Mouse (Mus musculus) limb, embryonic 15.5 days (tissue): ENCODE measurements around the gene Tmem135. TPM values are rescaled to one million over a fixed set of nuclear protein-coding genes. Genes with fewer than 3 reads are reported as not detected.

ENCODE experiments used
- ATAC-seq: fragments of 200-750 bp; cut with Nextera tagmentation; 2 replicates; pipeline ENCODE4 v1.8.0; 2017; ENCODE audit warnings: low read depth, moderate TSS enrichment; ENCODE audit not compliant: insufficient number of reproducible peaks, low FRiP score, low TSS enrichment
- H3K27ac ChIP-seq: fragments of 300-500 bp; sonication (generic); 2 replicates; pipeline ENCODE4 v1.5.1; 2015; ENCODE audit warnings: moderate library complexity, mild to moderate bottlenecking, inconsistent platforms
- H3K27me3 ChIP-seq: fragments of 300-500 bp; sonication (generic); 2 replicates; pipeline ENCODE4 v1.6.1; 2015; ENCODE audit warnings: inconsistent platforms
- H3K36me3 ChIP-seq: fragments of 300-500 bp; sonication (generic); 2 replicates; pipeline ENCODE4 v1.6.1; 2015; ENCODE audit warnings: inconsistent platforms
- H3K4me1 ChIP-seq: fragments of 300-500 bp; sonication (generic); 2 replicates; pipeline ENCODE4 v1.6.1; 2015; ENCODE audit warnings: inconsistent platforms
- H3K4me2 ChIP-seq: fragments of 300-500 bp; sonication (generic); 2 replicates; pipeline ENCODE4 v1.6.1; 2015; ENCODE audit warnings: mild to moderate bottlenecking, inconsistent platforms
- H3K4me3 ChIP-seq: fragments of 300-500 bp; sonication (generic); 2 replicates; pipeline ENCODE4 v1.5.1; 2015; ENCODE audit warnings: mild to moderate bottlenecking, inconsistent platforms
- H3K9ac ChIP-seq: fragments of 300-500 bp; sonication (generic); 2 replicates; pipeline ENCODE4 v1.6.1; 2015; ENCODE audit warnings: inconsistent platforms
- H3K9me3 ChIP-seq: fragments of 300-500 bp; sonication (generic); 2 replicates; pipeline ENCODE4 v1.6.1; 2016; ENCODE audit warnings: inconsistent platforms
- WGBS: fragments of 180-500 bp; shearing (Covaris S2); methylation state at CpG from one replicate; pipeline ENCODE4 v1.1.7; 2015; 5-methylcytosine and 5-hydroxymethylcytosine counted together
- polyA plus RNA-seq: library from polyadenylated mRNA; unstranded; fragments of >200 nt; fragmentation: Nextera tagmentation; extraction: Ambion mirVana; gene quantifications from 2 replicates; pipeline ENCODE4 v1.2.1, GENCODE M21; 2015

Tmem135 gene
- polyA plus RNA-seq, 1 experiment from 2014 or later = 19.4 TPM

DNA sequence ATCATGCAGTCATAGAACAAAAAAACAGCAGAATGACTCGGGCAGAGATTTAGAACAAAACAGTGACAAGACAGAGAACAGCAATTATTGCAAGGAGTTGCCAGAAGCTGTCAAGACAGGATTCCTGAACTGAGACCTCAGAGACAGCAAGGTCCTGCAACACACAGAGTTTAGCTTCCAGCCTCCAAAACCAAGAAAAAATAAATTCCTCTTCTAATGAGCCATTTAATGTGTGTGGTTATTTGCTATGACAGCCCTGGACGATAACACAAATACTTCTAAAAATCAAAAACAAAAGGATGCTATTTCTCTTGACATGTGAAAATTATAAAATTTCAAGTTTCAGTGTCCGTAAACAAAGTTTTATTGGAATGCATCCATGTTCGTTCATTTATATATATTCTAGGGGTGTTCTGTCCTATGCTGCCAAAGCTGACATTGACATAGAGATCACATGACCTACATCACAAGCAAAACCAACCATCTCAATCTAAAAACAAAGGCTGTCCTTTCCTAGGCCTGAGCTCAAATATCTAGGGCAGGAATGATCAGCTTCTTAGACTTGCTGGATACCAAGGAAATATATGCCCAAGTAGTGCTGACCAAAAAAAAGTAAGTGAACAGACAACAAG is 146.0 kb downstream of the Tmem135 start:
- 52% methylated on average over 4 of the region's 4 CpGs for WGBS
- ATAC-seq = no peak

DNA sequence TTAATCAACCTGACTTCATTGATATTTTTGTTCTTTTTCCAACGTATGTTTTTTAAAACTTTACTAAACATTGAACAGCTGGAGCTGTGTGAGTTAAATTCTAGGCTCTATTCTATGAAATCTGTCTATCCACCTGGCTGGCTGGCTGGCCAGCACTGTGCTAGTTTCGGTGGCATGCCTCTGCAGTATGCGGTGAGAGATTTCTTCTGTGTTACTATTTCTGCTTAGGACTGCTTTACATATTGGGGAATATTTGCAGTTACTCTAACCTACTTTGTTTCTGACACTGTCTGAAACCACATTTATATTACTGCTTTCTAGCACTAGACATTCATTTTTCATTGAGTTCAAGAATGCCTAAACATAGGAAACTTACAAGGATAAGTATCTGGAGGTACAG is 150.2 kb downstream of the Tmem135 start:
- Histone ChIP-seq H3K9ac (no peak overlapping the region), H3K27me3 (no peaks in the 10 kb centered on the region), H3K4me2 (no peak overlapping the region), H3K4me3 (no peak overlapping the region), H3K4me1 (no peaks in the 10 kb centered on the region), H3K27ac (no peak overlapping the region), H3K36me3 (no peaks in the 10 kb centered on the region), H3K9me3 (no peaks in the 10 kb centered on the region)
- ATAC-seq = no peak
- 69% methylated on average over 3 of the region's 3 CpGs for WGBS

More for the DNA sequence above, 146.0 kb downstream of the Tmem135 start:
- no peak overlapping the region for H3K4me2 ChIP-seq
- no peak overlapping the region for H3K9ac ChIP-seq
- H3K36me3 ChIP-seq = no peaks in the 10 kb centered on the region
- H3K4me3 ChIP-seq = no peak overlapping the region
- H3K9me3 ChIP-seq = no peaks in the 10 kb centered on the region
- H3K27ac ChIP-seq = no peak overlapping the region
- no peaks in the 10 kb centered on the region for H3K27me3 ChIP-seq
- H3K4me1 ChIP-seq = no peaks in the 10 kb centered on the region

DNA sequence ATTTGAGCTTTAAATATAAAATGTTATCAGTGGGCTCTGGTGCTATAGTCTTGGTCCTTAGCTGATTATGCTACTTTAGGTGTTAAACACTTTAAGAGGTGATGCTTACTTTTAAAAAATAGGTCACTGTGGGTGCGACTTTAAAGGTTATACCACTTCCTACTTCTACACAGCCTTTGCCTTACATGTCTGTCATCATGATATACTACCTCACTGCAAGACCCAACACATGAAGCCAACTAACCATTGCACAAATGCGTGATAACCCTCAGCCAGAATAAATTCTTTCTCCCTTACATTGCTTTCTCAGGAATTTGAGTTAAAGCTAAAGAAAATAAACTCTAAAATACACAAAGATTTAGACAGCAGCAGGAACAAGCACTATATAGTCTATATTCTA is 150.7 kb downstream of the Tmem135 start:
- Histone ChIP-seq H3K4me1 (no peaks in the 10 kb centered on the region), H3K4me2 (no peak overlapping the region), H3K9ac (no peak overlapping the region), H3K9me3 (no peaks in the 10 kb centered on the region), H3K27me3 (no peaks in the 10 kb centered on the region), H3K36me3 (no peaks in the 10 kb centered on the region), H3K4me3 (no peak overlapping the region), H3K27ac (no peak overlapping the region)
- no peak for ATAC-seq
- WGBS = 67% methylated on average over 2 of the region's 2 CpGs

DNA sequence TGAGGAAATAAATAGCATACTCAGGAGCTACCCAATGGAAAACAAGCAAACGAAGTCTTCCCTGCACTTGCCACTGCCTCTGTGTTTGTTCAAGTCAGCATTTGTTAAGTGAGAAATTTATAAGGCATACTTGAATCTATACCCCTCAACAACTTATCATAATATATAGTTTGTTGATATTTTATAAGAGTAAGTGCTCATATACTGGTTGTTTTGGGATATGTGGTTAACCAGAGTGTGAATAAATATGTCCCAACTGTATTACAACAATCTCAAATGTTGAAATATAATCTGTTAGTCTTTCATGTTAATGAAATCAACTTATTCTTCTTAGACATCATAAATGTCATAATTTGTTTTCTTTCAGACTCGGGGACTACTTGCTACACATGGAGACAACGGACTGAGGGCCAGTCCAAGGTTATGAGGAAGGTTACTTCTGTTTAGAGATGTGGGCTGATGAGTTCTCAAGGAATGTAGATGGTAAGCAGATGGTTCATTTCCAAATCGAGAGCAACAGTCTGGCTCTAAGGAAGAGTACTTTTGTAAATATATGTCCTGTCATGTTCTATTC is 152.1 kb downstream of the Tmem135 start:
- WGBS = 70% methylated on average over 4 of the region's 4 CpGs
- Histone ChIP-seq H3K9me3 (no peaks in the 10 kb centered on the region), H3K4me3 (no peak overlapping the region), H3K27ac (no peak overlapping the region), H3K9ac (no peak overlapping the region), H3K4me1 (0 out of 2 replicates have a peak, but pooled peaks cover 2% of the 10 kb centered on the region), H3K36me3 (no peaks in the 10 kb centered on the region), H3K4me2 (no peak overlapping the region), H3K27me3 (no peaks in the 10 kb centered on the region)
- no peak for ATAC-seq

GRCm38 (mm10) chr7:89248135-89248850 is 155.7 kb downstream of the Tmem135 start:
- Histone ChIP-seq H3K4me1 (0 out of 2 replicates have a peak, but pooled peaks cover 3% of the 10 kb centered on the region), H3K4me2 (no peak overlapping the region), H3K9ac (no peak overlapping the region), H3K9me3 (no peaks in the 10 kb centered on the region), H3K4me3 (no peak overlapping the region), H3K27ac (no peak overlapping the region), H3K36me3 (no peaks in the 10 kb centered on the region), H3K27me3 (no peaks in the 10 kb centered on the region)
- no peak for ATAC-seq
- WGBS = 14% methylated on average over 7 of the region's 7 CpGs

DNA sequence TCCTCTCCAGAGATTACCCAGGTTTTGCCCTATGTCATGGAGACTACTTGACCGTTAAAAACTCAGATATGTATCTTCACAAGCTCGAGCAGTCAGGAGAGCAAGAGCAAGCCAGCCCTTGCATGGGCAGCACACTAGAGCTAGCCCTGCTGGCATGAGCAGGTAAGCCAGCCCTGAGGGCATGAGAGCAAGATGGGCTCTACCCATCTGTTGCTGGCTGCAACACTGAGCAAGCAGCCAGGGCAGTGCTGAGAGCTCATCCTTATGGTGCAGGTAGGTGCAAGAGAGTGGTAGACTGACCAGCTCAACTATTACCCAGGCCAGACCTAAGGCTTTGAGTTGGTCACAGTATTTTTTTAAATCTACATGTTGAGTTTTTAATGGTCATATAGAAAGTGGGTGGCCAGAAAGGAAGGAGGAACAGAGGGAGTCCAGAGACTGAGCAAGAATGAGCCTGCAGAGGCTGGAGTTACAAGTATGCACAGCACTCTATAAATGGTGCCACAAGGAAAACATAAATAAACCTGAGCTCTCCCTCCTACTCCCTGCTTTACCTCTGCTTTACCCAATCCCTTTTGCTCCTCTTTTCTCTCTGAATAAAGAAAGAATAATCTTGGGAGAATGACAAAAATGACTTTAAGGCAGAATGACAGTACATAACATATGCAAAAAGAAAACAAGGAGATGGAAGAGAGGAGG is 156.9 kb downstream of the Tmem135 start:
- no peaks in the 10 kb centered on the region for H3K9me3 ChIP-seq
- no peaks in the 10 kb centered on the region for H3K27me3 ChIP-seq
- H3K27ac ChIP-seq = no peak overlapping the region
- H3K9ac ChIP-seq = no peak overlapping the region
- no peak overlapping the region for H3K4me3 ChIP-seq
- H3K4me2 ChIP-seq = no peak overlapping the region
- H3K36me3 ChIP-seq = no peaks in the 10 kb centered on the region
- WGBS = 79% methylated on average over 2 of the region's 2 CpGs
- ATAC-seq = no peak
- H3K4me1 ChIP-seq = 0 out of 2 replicates have a peak, but pooled peaks cover 3% of the 10 kb centered on the region

DNA sequence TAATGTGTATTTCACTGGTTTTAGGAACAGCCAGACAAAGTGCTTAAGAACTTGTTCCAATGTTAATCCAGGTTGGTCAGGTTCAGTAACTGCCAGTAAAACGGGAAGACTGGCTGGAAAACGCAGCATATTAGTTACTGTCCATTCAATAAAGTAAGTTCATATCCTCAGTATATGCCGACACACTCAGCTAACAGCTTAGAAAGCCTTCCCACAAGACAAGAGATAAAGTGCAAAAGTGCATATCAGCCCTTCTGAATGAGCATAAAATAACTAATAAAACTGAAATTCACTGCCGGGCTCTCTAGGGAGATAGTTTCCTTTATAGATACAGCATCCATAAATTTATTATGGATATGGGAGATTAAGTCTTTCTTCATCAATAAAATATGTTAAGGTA is 161.5 kb downstream of the Tmem135 start:
- Histone ChIP-seq H3K4me1 (0 out of 2 replicates have a peak, but pooled peaks cover 3% of the 10 kb centered on the region), H3K4me3 (no peak overlapping the region), H3K27ac (no peak overlapping the region), H3K9ac (no peak overlapping the region), H3K9me3 (no peaks in the 10 kb centered on the region), H3K4me2 (no peak overlapping the region), H3K27me3 (no peaks in the 10 kb centered on the region), H3K36me3 (peaks cover 9% of the 10 kb centered on the region)
- no peak for ATAC-seq
- WGBS = 71% methylated on average over 4 of the region's 4 CpGs

GRCm38 (mm10) chr7:89242143-89242542 is 161.9 kb downstream of the Tmem135 start:
- WGBS = 84% methylated on average over 2 of the region's 2 CpGs
- ATAC-seq = no peak
- no peak overlapping the region for H3K27ac ChIP-seq
- no peak overlapping the region for H3K4me3 ChIP-seq
- H3K9ac ChIP-seq = no peak overlapping the region
- H3K27me3 ChIP-seq = no peaks in the 10 kb centered on the region
- peaks cover 9% of the 10 kb centered on the region for H3K36me3 ChIP-seq
- H3K9me3 ChIP-seq = no peaks in the 10 kb centered on the region
- H3K4me1 ChIP-seq = 0 out of 2 replicates have a peak, but pooled peaks cover 3% of the 10 kb centered on the region
- no peak overlapping the region for H3K4me2 ChIP-seq

GRCm38 (mm10) chr7:89239592-89239991 is 164.4 kb downstream of the Tmem135 start:
- H3K9me3 ChIP-seq = no peaks in the 10 kb centered on the region
- no peak overlapping the region for H3K27ac ChIP-seq
- H3K36me3 ChIP-seq = peaks cover 9% of the 10 kb centered on the region
- H3K4me2 ChIP-seq = no peak overlapping the region
- ATAC-seq = no peak
- no peak overlapping the region for H3K4me3 ChIP-seq
- 90% methylated on average over 4 of the region's 4 CpGs for WGBS
- no peaks in the 10 kb centered on the region for H3K27me3 ChIP-seq
- no peaks in the 10 kb centered on the region for H3K4me1 ChIP-seq
- H3K9ac ChIP-seq = no peak overlapping the region

DNA sequence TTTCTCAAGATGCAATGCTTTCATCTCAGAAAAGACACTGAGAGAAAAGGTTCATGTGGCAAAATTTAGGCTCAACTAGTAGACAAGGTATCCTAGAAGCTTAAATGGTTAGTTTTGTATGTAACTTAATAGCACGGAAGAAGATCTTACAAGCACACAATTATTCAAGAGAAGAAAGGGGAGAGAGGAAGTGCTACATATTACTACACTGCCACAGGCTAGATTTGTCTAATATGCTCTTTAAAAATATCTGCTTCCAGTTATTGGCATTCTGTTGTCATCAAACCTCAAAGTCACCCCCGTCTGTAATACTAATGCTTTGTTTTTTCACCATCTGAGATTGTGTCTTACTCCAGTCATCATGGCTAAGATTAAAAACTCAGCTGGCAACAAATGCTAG is 167.4 kb downstream of the Tmem135 start:
- 72% methylated on average over 2 of the region's 2 CpGs for WGBS
- no peak overlapping the region for H3K4me3 ChIP-seq
- H3K36me3 ChIP-seq = peaks cover 9% of the 10 kb centered on the region
- no peak overlapping the region for H3K4me2 ChIP-seq
- H3K27ac ChIP-seq = no peak overlapping the region
- ATAC-seq = no peak
- H3K4me1 ChIP-seq = no peaks in the 10 kb centered on the region; the same call in 1 of the 2 replicates
- no peaks in the 10 kb centered on the region for H3K9me3 ChIP-seq
- H3K27me3 ChIP-seq = no peaks in the 10 kb centered on the region
- no peak overlapping the region for H3K9ac ChIP-seq

- no peak overlapping the region for H3K9ac ChIP-seq
Observed at GRCm38 (mm10) chr7:89235974-89236507, 168.0 kb downstream of the Tmem135 start.

More at GRCm38 (mm10) chr7:89235974-89236507, 168.0 kb downstream of the Tmem135 start:
- H3K4me2 ChIP-seq = no peak overlapping the region
- WGBS = 45% methylated on average over 4 of the region's 4 CpGs
- no peaks in the 10 kb centered on the region for H3K27me3 ChIP-seq
- H3K36me3 ChIP-seq = peaks cover 7% of the 10 kb centered on the region
- no peaks in the 10 kb centered on the region for H3K9me3 ChIP-seq
- H3K27ac ChIP-seq = no peak overlapping the region
- no peak overlapping the region for H3K4me3 ChIP-seq
- H3K4me1 ChIP-seq = no peaks in the 10 kb centered on the region; the same call in 1 of the 2 replicates
- no peak for ATAC-seq
